Mouse (Mus musculus): Measurements from ENCODE around the gene Fam174b. TPM values are rescaled to one million over a fixed set of nuclear protein-coding genes. Genes with fewer than 3 reads are reported as not detected.
A peak's percentile ranks its signal among the peaks of the same experiment; 100 is the strongest.

Gene Fam174b
- total RNA-seq, 2 experiments from 2014 or later = 7.1 to 13.7 TPM

- no peak for ATAC-seq (replicated peaks; ENCODE audit: low FRiP score, low TSS enrichment, poor library complexity, severe bottlenecking)
Measured at GRCm38 (mm10) chr7:73748437-73749108, 8.5 kb downstream of the Fam174b start.

GRCm38 (mm10) chr7:73749339-73749738 is 9.2 kb downstream of the Fam174b start:
- ATAC-seq (replicated peaks; ENCODE audit: low FRiP score, low TSS enrichment, poor library complexity, severe bottlenecking) = no peak; the same call in 1 of the 2 replicates

- no peak for ATAC-seq (replicated peaks; ENCODE audit: low FRiP score, low TSS enrichment, poor library complexity, severe bottlenecking)
Measured at GRCm38 (mm10) chr7:73749983-73750382, 9.9 kb downstream of the Fam174b start.

- no peak for ATAC-seq (replicated peaks; ENCODE audit: low FRiP score, low TSS enrichment, poor library complexity, severe bottlenecking)
Measured at GRCm38 (mm10) chr7:73753598-73753997, 13.5 kb downstream of the Fam174b start.

GRCm38 (mm10) chr7:73755377-73756110 is 15.4 kb downstream of the Fam174b start:
- no peak for ATAC-seq (replicated peaks; ENCODE audit: low FRiP score, low TSS enrichment, poor library complexity, severe bottlenecking)

GRCm38 (mm10) chr7:73761691-73762189 is 21.6 kb downstream of the Fam174b start:
- no peak for ATAC-seq (replicated peaks; ENCODE audit: low FRiP score, low TSS enrichment, poor library complexity, severe bottlenecking)

- peak; percentile 52 for ATAC-seq (replicated peaks; ENCODE audit: low FRiP score, low TSS enrichment, poor library complexity, severe bottlenecking)
Measured at GRCm38 (mm10) chr7:73764679-73765078, 24.6 kb downstream of the Fam174b start.

- peak; percentile 92 for ATAC-seq (replicated peaks; ENCODE audit: low FRiP score, low TSS enrichment, poor library complexity, severe bottlenecking)
Measured at GRCm38 (mm10) chr7:73765186-73765903, 25.2 kb downstream of the Fam174b start.

- ATAC-seq (replicated peaks; ENCODE audit: low FRiP score, low TSS enrichment, poor library complexity, severe bottlenecking) = no peak
Measured at GRCm38 (mm10) chr7:73769224-73769623, 29.1 kb downstream of the Fam174b start.

GRCm38 (mm10) chr7:73771384-73772274 is 31.5 kb downstream of the Fam174b start:
- ATAC-seq (replicated peaks; ENCODE audit: low FRiP score, low TSS enrichment, poor library complexity, severe bottlenecking) = peak; percentile 89

GRCm38 (mm10) chr7:73772275-73772765 is 32.2 kb downstream of the Fam174b start:
- ATAC-seq (replicated peaks; ENCODE audit: low FRiP score, low TSS enrichment, poor library complexity, severe bottlenecking) = peak; percentile 58

GRCm38 (mm10) chr7:73774781-73775180 is 34.7 kb downstream of the Fam174b start:
- ATAC-seq (replicated peaks; ENCODE audit: low FRiP score, low TSS enrichment, poor library complexity, severe bottlenecking) = no peak

GRCm38 (mm10) chr7:73777777-73778176 is 37.7 kb downstream of the Fam174b start:
- no peak for ATAC-seq (replicated peaks; ENCODE audit: low FRiP score, low TSS enrichment, poor library complexity, severe bottlenecking)

- no peak for ATAC-seq (replicated peaks; ENCODE audit: low FRiP score, low TSS enrichment, poor library complexity, severe bottlenecking)
Measured at GRCm38 (mm10) chr7:73784736-73785428, 44.8 kb downstream of the Fam174b start.

GRCm38 (mm10) chr7:73785815-73786214 is 45.7 kb downstream of the Fam174b start:
- ATAC-seq (replicated peaks; ENCODE audit: low FRiP score, low TSS enrichment, poor library complexity, severe bottlenecking) = no peak

GRCm38 (mm10) chr7:73787513-73787912 is 47.4 kb downstream of the Fam174b start:
- no peak for ATAC-seq (replicated peaks; ENCODE audit: low FRiP score, low TSS enrichment, poor library complexity, severe bottlenecking)

- no peak for ATAC-seq (replicated peaks; ENCODE audit: low FRiP score, low TSS enrichment, poor library complexity, severe bottlenecking)
Measured at GRCm38 (mm10) chr7:73791096-73791495, 51.0 kb downstream of the Fam174b start.

- no peak for ATAC-seq (replicated peaks; ENCODE audit: low FRiP score, low TSS enrichment, poor library complexity, severe bottlenecking)
Measured at GRCm38 (mm10) chr7:73792155-73792554, 52.1 kb downstream of the Fam174b start.

All from megakaryocyte-erythroid progenitor cell, adult 5-6 weeks (primary cell).